Mouse (Mus musculus) embryo, embryonic 10.5 days (tissue): ENCODE measurements around the gene Hemgn.

Source experiments
- DNase-seq: peaks from one replicate; pipeline ENCODE4 v3.0.0-alpha.2; 2015; ENCODE audit warnings: low spot score

Hemgn gene

GRCm38 (mm10) chr4:46412113-46412512 lies 1.2 kb downstream of the Hemgn start:
- no peak for DNase-seq

DNA sequence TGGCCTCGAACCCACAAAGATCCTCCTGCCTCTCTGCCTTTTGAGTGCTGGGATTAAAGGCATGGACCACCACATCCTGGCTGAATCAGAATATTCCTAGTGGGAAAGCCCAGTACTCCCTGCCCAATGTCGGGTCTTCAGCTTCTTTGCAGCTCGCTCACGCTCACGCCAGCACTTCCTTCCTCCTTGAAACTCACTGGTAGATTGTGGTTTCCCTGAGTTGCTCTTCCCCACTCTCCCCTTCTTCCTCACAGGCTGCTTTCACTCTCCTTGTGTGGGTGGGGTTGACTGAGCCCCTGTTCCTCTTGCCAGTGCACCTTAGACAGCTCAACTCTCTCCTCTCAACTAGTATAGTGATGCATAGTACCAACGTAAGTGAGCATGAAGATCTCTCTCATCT lies 1.8 kb downstream of the Hemgn start:
- no peak for DNase-seq

DNA sequence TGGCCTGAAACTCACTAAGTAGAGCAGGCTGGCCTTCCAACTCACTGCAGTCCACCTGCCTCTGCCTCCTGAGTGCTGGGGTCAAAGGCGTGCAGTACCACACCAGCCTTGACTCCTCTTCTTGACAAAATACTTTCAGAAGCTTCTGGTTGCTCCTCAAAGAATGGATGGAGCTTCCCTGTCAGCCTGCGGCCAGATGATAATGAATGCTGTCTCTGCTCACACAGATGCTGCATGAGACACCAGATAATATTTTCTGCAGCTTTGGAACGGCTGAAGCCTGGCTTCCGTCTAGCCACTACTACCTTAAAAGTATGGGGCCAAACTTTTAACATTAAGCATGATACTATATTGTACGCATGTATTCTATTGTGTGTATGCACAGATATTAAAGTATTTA lies 2.6 kb downstream of the Hemgn start:
- no peak for DNase-seq

GRCm38 (mm10) chr4:46406966-46407703 lies 6.2 kb downstream of the Hemgn start:
- no peak for DNase-seq

GRCm38 (mm10) chr4:46404042-46404795 lies 9.1 kb downstream of the Hemgn start:
- DNase-seq = no peak

DNA sequence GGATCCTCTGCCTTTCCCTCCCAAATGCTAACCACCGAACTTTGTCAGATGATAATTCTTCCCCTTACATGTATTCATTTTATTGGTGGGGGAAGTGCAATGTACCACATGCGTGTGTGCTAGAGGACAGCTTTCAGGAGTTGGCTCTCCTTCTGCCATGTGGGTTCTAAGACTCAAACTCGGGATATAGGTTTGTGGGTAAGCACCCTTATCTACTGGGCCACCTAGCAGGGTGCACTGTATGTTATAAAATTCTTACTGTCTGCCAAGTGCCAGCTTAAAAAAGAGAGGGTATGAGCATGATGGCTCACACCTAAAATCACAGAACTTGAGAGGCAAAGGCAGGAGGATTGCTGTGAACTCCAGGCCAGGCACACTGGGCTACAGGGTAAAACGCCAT lies 14.5 kb downstream of the Hemgn start:
- DNase-seq = no peak

- DNase-seq = no peak
Measured at GRCm38 (mm10) chr4:46395736-46396135, 17.6 kb downstream of the Hemgn start.

DNA sequence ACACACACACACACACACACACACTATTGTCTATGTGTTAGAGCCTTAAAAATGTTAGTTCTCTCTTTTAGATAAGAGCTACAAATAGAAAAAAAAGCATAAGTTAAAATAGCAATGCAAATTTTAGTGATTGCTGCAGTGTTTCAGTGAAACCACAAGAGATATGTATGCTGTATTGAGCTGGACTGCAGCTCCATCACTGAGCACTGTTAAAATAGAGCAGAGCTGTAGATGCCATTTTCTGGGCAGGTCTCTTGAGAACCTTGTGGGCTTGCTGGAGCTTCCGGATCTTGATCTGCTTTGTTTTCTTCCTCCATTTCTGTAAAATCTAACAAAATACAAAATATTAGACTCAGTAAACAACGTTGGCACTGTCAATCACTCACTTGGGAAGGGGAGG lies 18.9 kb downstream of the Hemgn start:
- no peak for DNase-seq

GRCm38 (mm10) chr4:46390390-46390970 lies 22.8 kb downstream of the Hemgn start:
- peak; percentile 95 for DNase-seq

- DNase-seq = peak; percentile 81
Measured at GRCm38 (mm10) chr4:46389612-46390341, 23.5 kb downstream of the Hemgn start.

DNA sequence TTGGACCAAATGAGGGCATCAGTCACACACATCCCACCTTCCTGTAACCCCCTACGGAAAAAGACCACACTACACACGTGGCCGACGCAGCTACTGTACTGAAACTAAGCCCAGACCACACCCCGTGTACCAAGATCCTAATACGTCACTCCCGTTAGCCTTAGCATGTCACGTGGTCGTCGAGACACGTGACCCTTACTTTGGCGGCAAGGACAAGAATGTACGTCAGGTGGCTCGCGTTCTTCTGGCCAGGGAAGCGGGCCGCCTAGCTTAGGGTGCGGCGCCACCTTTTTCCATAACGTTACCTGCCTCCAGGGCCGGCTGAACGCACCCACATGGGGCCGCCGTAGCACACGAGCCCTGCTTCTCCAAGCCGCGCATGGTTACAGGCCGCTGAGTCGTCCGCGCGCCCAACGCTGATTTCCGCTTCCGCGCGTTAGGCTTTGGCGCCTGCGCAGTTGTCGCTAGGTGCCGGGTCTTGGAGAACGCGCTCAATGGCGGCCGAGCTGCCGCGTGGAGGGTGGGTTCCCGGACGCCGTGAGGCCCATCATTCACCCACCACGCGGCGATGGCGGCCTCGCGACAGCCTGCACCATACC lies 24.2 kb downstream of the Hemgn start, which contains the start of gene Trmo:
TSS of gene Trmo (minus strand) at position 425 of the 599 bp plus-strand sequence.
- peak; percentile 98 for DNase-seq

- DNase-seq = no peak
Measured at GRCm38 (mm10) chr4:46388556-46388955, 24.8 kb downstream of the Hemgn start.

GRCm38 (mm10) chr4:46374869-46375368 lies 38.4 kb downstream of the Hemgn start:
- peak; percentile 85 for DNase-seq

- peak; percentile 52 for DNase-seq
Measured at GRCm38 (mm10) chr4:46374455-46374854, 38.9 kb downstream of the Hemgn start.

DNA sequence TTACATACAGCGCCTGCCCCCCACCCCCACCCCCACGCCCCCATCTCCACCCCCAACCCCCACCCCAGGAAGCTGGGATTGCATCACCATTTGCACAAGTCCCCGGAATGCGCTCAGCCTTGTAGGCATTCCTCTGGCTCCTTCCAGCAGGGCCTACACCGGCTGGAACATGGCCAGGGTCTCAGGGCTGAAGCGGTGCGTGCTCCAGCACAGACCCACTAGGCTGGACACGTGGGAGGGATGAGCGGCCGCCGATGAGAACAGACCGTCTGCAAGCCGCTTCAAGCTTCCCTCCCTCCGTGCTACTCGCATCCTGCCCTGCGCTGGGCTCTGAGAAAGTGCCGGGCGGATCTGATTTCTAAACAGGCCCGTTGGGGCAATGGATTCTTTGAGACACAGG lies 42.3 kb downstream of the Hemgn start:
- DNase-seq = peak; percentile 58

DNA sequence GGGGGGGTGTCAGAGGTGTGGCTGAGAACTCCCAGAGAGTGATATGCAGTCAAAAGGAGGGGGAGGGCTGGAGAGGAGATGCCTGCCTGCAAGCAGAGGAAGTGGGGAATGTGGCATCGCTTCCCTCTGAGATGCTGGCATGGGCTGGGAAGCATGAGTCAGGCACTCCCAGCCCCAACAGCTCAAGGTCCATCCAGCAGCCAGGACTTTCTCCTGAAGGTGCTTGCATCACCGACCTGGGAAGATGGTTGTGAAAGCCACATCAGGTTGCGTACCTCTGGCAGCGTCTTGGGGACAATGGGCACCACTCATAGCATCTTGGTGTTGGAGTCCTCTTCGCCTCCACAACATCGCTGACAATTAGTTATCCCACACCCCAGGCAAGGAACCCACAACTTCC lies 42.9 kb downstream of the Hemgn start:
- DNase-seq = no peak

- no peak for DNase-seq
Measured at GRCm38 (mm10) chr4:46369070-46369469, 44.2 kb downstream of the Hemgn start.

DNA sequence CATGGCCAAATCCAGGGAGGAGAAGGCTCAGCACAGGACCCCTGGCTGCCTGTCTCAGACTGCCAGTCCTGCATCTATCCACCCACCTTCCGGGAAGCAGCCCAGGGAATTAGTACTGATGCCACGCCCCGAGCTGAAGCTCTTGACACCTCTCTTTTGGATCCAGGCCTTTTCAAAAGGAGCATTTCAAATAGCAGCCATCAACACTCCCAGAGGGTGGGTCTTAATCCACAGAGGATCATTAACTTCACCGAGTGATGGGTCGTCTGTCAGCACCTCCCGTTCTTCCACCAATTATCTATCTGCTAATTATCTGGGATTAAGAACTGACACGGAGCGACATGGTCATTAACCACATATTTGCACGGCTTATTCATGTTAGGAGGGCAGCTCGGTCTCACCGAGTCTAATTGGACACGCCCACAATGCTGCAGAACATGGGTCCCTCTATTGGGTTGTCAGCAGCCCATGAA lies 45.8 kb downstream of the Hemgn start:
- no peak for DNase-seq

- DNase-seq = no peak
Measured at GRCm38 (mm10) chr4:46364360-46364759, 48.9 kb downstream of the Hemgn start.

DNA sequence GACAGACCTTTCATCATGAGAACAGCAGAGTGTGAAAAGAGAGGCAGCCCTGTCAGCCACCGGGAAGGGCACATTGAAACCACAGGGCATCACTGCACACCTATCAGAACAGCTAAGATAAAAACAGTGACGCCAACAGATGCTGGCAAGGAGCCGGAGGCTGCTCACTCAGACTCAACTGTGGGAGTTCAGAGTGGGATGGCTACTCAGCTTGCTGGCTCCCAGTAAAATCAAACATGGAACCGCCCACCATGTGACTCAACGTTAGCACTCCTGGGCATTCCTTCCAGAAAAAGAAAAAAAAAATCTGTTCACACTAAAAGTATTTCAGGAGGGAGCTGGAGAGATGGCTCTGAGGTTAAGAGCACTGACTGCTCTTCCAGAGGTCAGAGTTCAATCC lies 52.0 kb downstream of the Hemgn start:
- no peak for DNase-seq

DNA sequence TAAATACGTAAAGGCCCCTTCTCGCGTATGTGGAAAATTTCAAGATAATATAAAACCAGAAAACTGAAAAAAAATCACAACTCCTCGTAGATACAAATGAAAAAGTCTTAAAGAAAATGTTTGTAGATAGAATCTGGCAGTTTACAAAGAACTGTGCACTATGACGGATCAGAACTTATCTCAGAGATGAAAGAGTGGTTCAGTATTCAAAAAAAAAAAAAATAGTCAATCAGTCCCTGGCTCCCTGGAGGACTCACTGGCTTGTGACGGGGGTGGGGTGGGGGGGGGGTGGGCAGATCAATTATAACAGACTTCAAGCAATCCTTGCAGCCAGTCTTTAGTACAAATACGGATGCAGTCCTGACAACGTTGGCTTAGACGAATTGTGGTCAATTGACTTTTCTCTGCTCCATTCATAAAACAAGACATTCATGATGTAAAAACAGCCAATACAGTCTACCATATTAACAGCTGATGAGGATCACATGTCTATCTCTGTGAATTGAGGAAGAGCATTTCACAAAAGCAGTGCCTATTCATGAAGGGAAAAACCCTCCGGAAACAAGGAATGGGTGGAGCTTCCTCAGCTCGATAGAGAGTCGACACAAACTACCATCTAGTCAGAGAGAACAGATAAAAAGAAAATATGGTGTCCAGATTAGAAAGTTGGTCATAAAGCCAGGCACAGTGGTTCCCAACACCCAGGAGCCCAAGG lies 53.6 kb downstream of the Hemgn start:
- no peak for DNase-seq
